Mouse (Mus musculus): ENCODE measurements at regions not wholly inside any gene's neighbourhood (a gene's known extent, or its start where the extent isn't known, plus 50 kb on each side); places are given as distances from the start of the nearest gene placed in this dataset.

- no peak for TF ChIP-seq CTCF (IDR thresholded peaks at IDR 0.05; ENCODE audit: insufficient read depth, low read length)
- no peak for TF ChIP-seq POLR2A (IDR thresholded peaks at IDR 0.05; ENCODE audit: borderline replicate concordance, extremely low read depth, low read depth, low read length)
Observed at GRCm38 (mm10) chr10:125832134-125832533, 133.8 kb upstream of the Lrig3 start.

Measured in lung, adult 2 months (tissue).